Mouse (Mus musculus) testis, adult 2 months (tissue): Measurements from ENCODE around the gene Mob3b.

Source experiments
- CTCF ChIP-seq: fragments of 200-500 bp; IDR thresholded peaks from 2 replicates; pipeline ENCODE4 v1.5.1; 2012; ENCODE audit warnings: low read depth, mild to moderate bottlenecking, inconsistent platforms, low read length, moderate library complexity; ENCODE audit not compliant: control insufficient read depth, insufficient read depth, insufficient replicate concordance
- POLR2A ChIP-seq: fragments of 200-500 bp; IDR thresholded peaks from 2 replicates; pipeline ENCODE4 v1.6.1; 2012; ENCODE audit warnings: low read depth, mild to moderate bottlenecking, inconsistent platforms, low read length, moderate library complexity; ENCODE audit not compliant: control insufficient read depth

DNA sequence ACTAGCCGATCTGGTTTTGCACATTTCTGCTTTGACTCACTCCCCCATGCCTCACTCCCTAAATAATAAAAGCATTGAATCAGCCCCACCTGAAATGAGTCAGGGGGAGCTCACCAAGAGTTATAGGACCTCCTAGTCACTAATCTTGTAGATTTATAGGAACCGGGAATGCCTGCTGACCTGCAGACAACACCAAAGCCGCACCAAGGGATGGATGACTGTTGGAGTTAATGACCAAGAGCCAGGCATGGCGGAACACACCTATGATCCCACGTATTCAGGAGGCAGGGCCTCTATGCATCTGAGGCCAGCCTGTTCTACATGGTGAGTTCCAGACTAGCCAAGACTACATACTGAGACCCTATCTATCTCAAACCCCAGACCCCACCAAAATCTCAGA is 34.2 kb downstream of the Mob3b start:
- TF ChIP-seq POLR2A (no peak), CTCF (no peak)
